Mouse (Mus musculus): ENCODE measurements around the gene Hist1h2bf. TPM values are rescaled to one million over a fixed set of nuclear protein-coding genes. Genes with fewer than 3 reads are reported as not detected.

Hist1h2bf gene
- polyA plus RNA-seq, 2 experiments, result 3.4 to 15.9 TPM

DNA sequence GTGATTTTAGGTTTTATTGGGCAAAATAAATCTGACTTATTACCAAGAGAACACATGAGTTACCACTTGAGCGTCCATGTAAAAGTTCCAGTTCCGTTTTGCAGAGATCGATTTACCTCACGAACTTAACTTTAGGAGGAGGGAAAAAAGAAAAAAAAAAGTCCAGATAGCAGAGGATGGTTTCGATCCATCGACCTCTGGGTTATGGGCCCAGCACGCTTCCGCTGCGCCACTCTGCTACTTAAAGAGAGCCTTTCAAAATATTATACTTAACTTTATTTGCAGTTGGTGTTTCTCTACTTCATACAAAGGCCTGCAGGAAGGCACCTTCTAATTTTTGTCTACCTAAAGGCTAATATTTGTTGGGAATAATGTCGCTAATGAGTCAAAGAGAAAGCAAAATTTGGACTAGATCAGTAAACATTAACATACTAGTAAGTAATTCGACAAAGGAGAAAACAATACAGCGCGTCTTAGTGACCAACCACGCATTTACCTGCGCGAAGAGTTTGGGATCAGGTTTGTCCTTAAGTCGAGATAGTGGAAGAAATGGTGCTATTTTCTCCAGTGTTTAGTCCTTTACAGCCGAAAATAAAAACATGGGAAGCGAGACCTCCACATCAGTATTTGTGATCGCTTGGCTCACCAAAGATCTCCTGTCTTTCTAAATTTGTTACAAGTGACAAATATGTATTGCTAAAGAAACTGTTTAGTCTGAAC lies 43.7 kb downstream of the Hist1h2bf start:
- Histone ChIP-seq H3K36me3 (replicated peaks; ENCODE audit: control insufficient read depth, insufficient read depth, low read depth) (no peaks in the 10 kb centered on the region), H3K4me1 (replicated peaks; ENCODE audit: control insufficient read depth in 2 of 2, insufficient read depth in 2 of 2, low read length in 1 of 2) (peaks cover 17 to 20% of the 10 kb centered on the region in 2 experiments), H3K27me3 (ENCODE audit: control insufficient read depth, insufficient read depth, low read length) (no peaks in the 10 kb centered on the region), H3K4me2 (ENCODE audit: low read depth) (peak overlapping the region; percentile 95), H3K27ac (peak overlapping the region; percentile 100), H3K9me3 (ENCODE audit: control insufficient read depth, low read length) (no peaks in the 10 kb centered on the region), H3K4me3 (ENCODE audit: insufficient read depth in 1 of 2, low read depth in 2 of 2, low read length in 2 of 2) (peak overlapping the region; percentile 64 to 74), H3K9ac (replicated peaks) (peak overlapping the region; percentile 99)
- ATAC-seq (ENCODE audit: insufficient read depth) (no peak), DNase-seq (ENCODE audit: low read depth in 3 of 3, low spot score in 3 of 3) (peak in 1 of 3 experiments; percentile 68)
- TF ChIP-seq CTCF (IDR thresholded peaks at IDR 0.05; ENCODE audit: low read depth) (no peak), EP300 (IDR thresholded peaks at IDR 0.05; ENCODE audit: low read depth) (no peak)
- under 1% methylated on average over 20 of the region's 20 CpGs for WGBS (ENCODE audit: insufficient replicate concordance)

DNA sequence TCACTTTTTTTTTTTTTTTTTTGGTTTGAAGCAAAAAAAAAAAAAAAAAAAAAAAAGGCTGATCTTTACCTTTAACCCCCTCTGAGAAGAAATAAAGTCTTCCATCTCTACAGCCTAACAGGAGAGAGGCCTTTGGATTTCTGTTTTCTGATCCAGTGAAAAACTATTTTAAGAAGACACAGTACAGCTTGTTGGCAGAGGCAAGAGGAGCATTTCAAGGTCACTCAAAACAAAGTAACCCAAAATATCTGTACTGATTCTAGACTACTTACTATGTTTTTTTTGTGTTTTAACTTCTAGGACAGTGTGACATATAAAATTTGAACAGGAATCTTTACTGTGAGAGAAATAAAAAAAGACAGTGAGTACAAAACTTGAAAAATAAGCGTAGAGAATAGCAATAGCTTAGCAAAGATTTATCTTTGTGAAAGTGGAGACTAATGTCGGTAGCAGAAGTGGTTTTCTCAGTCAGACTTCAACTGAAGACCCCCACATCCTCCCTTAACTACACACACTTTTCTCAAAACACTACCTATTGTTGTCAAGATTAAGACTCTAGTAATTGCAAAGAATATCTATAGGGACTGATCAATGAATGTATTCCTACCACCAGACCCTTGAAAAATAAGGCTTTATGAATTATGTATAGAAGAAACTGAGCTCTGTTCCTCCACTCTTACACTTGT lies 44.4 kb downstream of the Hist1h2bf start:
- Histone ChIP-seq H3K4me2 (ENCODE audit: low read depth) (peak overlapping the region; percentile 95), H3K27me3 (ENCODE audit: control insufficient read depth, insufficient read depth, low read length) (no peaks in the 10 kb centered on the region), H3K36me3 (replicated peaks; ENCODE audit: control insufficient read depth, insufficient read depth, low read depth) (no peaks in the 10 kb centered on the region), H3K4me3 (ENCODE audit: insufficient read depth in 1 of 2, low read depth in 2 of 2, low read length in 2 of 2) (peak overlapping the region; percentile 64 to 74), H3K4me1 (replicated peaks; ENCODE audit: control insufficient read depth in 2 of 2, insufficient read depth in 2 of 2, low read length in 1 of 2) (peaks cover 17 to 23% of the 10 kb centered on the region in 2 experiments), H3K9me3 (ENCODE audit: control insufficient read depth, low read length) (no peaks in the 10 kb centered on the region), H3K9ac (replicated peaks) (peak overlapping the region; percentile 99), H3K27ac (peak overlapping the region; percentile 100)
- no peak for ATAC-seq (ENCODE audit: insufficient read depth)
- TF ChIP-seq EP300 (IDR thresholded peaks at IDR 0.05; ENCODE audit: low read depth), result no peak
- no peak for TF ChIP-seq CTCF (IDR thresholded peaks at IDR 0.05; ENCODE audit: low read depth)
- DNase-seq (ENCODE audit: low read depth in 3 of 3, low spot score in 3 of 3), result no peak
- WGBS (ENCODE audit: insufficient replicate concordance), result 17% methylated on average over 2 of the region's 2 CpGs

DNA sequence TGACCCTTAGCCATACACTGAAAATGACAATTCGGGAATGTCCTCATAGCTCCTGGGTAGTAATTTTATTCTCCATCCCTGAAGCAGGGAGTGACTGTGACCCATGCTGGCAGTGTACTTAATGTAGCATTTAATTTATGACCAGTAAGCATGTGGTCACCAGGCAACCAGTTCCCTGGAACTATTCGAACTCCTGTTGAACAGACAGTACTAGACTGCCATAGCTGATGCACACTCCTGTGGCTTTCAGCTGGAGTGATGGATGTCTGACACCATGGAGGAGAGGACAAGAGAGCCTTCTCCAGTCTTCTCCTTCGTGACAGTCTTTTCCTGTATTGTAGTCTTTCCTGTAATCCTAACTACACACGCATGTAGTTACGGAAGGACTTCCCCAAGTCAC lies 45.0 kb downstream of the Hist1h2bf start:
- Histone ChIP-seq H3K4me3 (ENCODE audit: insufficient read depth in 1 of 2, low read depth in 2 of 2, low read length in 2 of 2) (no peak overlapping the region), H3K27me3 (ENCODE audit: control insufficient read depth, insufficient read depth, low read length) (no peaks in the 10 kb centered on the region), H3K36me3 (replicated peaks; ENCODE audit: control insufficient read depth, insufficient read depth, low read depth) (no peaks in the 10 kb centered on the region), H3K4me1 (replicated peaks; ENCODE audit: control insufficient read depth in 2 of 2, insufficient read depth in 2 of 2, low read length in 1 of 2) (peaks cover 17 to 23% of the 10 kb centered on the region in 2 experiments), H3K9me3 (ENCODE audit: control insufficient read depth, low read length) (no peaks in the 10 kb centered on the region), H3K27ac (no peak overlapping the region; the same call in 1 of the 2 replicates), H3K9ac (replicated peaks) (no peak overlapping the region), H3K4me2 (ENCODE audit: low read depth) (no peak overlapping the region)
- TF ChIP-seq EP300 (IDR thresholded peaks at IDR 0.05; ENCODE audit: low read depth), result no peak
- TF ChIP-seq CTCF (IDR thresholded peaks at IDR 0.05; ENCODE audit: low read depth), result no peak
- ATAC-seq (ENCODE audit: insufficient read depth), result no peak
- no peak for DNase-seq (ENCODE audit: low read depth in 3 of 3, low spot score in 3 of 3)
- WGBS (ENCODE audit: insufficient replicate concordance), result 78% methylated on average over 5 of the region's 5 CpGs

DNA sequence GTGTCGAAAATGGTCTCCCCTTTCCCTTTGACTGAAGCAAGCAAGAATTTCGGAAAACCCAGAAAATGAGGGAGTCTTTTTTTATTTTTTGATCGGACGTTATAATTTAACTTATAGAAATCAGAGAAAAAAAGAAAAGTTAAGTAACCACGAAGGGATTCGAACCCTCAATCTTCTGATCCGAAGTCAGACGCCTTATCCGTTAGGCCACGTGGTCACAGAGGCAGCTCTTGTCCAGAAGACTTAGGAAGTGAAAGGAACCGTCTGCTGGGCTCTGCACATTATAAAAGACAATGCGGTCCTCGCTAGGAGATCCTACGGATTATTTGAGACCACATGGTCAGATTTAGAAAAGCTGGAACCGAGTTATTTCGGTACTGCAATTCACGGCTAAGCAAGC lies 47.7 kb downstream of the Hist1h2bf start:
- peak overlapping the region; percentile 64 for H3K4me2 ChIP-seq (ENCODE audit: low read depth)
- ATAC-seq (ENCODE audit: insufficient read depth) (no peak), DNase-seq (ENCODE audit: low read depth in 3 of 3, low spot score in 3 of 3) (peak; percentile 79 to 81 (median 80))
- H3K4me1 ChIP-seq (replicated peaks; ENCODE audit: control insufficient read depth in 2 of 2, insufficient read depth in 2 of 2, low read length in 1 of 2), result peaks cover 7 to 16% of the 10 kb centered on the region in 2 experiments
- peak overlapping the region; percentile 59 for H3K9ac ChIP-seq (replicated peaks)
- peak overlapping the region; percentile 46 to 56 for H3K4me3 ChIP-seq (ENCODE audit: insufficient read depth in 1 of 2, low read depth in 2 of 2, low read length in 2 of 2)
- no peaks in the 10 kb centered on the region for H3K27me3 ChIP-seq (ENCODE audit: control insufficient read depth, insufficient read depth, low read length)
- H3K27ac ChIP-seq, result no peak overlapping the region
- no peaks in the 10 kb centered on the region for H3K36me3 ChIP-seq (replicated peaks; ENCODE audit: control insufficient read depth, insufficient read depth, low read depth)
- H3K9me3 ChIP-seq (ENCODE audit: control insufficient read depth, low read length), result no peaks in the 10 kb centered on the region
- no peak for TF ChIP-seq CTCF (IDR thresholded peaks at IDR 0.05; ENCODE audit: low read depth)
- peak; percentile 34; the same call in 1 of the 2 replicates for TF ChIP-seq EP300 (IDR thresholded peaks at IDR 0.05; ENCODE audit: low read depth)
- WGBS (ENCODE audit: insufficient replicate concordance), result under 1% methylated on average over 17 of the region's 17 CpGs

DNA sequence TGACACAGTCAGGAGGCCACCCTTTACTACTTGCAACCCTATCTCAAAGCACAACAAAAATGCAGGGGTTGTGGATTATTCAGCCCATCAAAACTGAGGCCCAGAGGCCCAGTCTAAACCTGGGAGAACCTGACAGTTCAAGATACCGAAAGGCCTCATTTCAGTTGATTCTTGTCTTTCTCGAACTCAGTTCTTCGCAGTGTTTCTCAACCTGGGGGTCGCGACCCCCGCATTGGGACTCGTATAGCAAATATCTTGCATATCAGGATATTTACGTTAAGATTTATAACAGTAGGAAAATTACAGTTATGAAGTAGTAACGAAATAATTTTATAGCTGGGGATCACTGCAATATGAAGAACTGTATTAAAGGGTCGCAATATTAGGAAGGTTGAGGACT lies 48.1 kb downstream of the Hist1h2bf start:
- Histone ChIP-seq H3K9ac (replicated peaks) (peak overlapping the region; percentile 43), H3K4me2 (ENCODE audit: low read depth) (peak overlapping the region; percentile 64), H3K36me3 (replicated peaks; ENCODE audit: control insufficient read depth, insufficient read depth, low read depth) (no peaks in the 10 kb centered on the region), H3K4me1 (replicated peaks; ENCODE audit: control insufficient read depth in 2 of 2, insufficient read depth in 2 of 2, low read length in 1 of 2) (peaks cover 11 to 17% of the 10 kb centered on the region in 2 experiments), H3K9me3 (ENCODE audit: control insufficient read depth, low read length) (no peaks in the 10 kb centered on the region), H3K27me3 (ENCODE audit: control insufficient read depth, insufficient read depth, low read length) (no peaks in the 10 kb centered on the region), H3K27ac (no peak overlapping the region; the same call in 1 of the 2 replicates), H3K4me3 (ENCODE audit: insufficient read depth in 1 of 2, low read depth in 2 of 2, low read length in 2 of 2) (peak overlapping the region; percentile 46 to 47)
- no peak for TF ChIP-seq CTCF (IDR thresholded peaks at IDR 0.05; ENCODE audit: low read depth)
- TF ChIP-seq EP300 (IDR thresholded peaks at IDR 0.05; ENCODE audit: low read depth), result no peak
- DNase-seq (ENCODE audit: low read depth in 3 of 3, low spot score in 3 of 3) (no peak), ATAC-seq (ENCODE audit: insufficient read depth) (no peak)
- 1% methylated on average over 10 of the region's 10 CpGs for WGBS (ENCODE audit: insufficient replicate concordance)

All from liver, embryonic 14.5 days (tissue).